Mouse (Mus musculus) megakaryocyte, adult 5-6 weeks (primary cell): ENCODE results near the gene Pmpcb. TPM values are rescaled to one million over a fixed set of nuclear protein-coding genes. Genes with fewer than 3 reads are reported as not detected.
A peak's percentile ranks its signal among the peaks of the same experiment; 100 is the strongest.
"Not testable (repeated sequence)": the region's sequence is repeated elsewhere in the genome, so short reads cannot be mapped to it uniquely, and the experiment has no call there.

ENCODE experiments used
- ATAC-seq: 2 replicates; pipeline ENCODE4 v1.8.0; 2016; ENCODE audit warnings: mild to moderate bottlenecking, inconsistent platforms; ENCODE audit not compliant: poor library complexity, severe bottlenecking
- total RNA-seq, 2 experiments: library from RNA; stranded (forward) in 1 of 2; stranded (reverse) in 1 of 2; fragments of 153-499, 151-499 nt in 1 of 2; fragments of 221-1000, 200-1000 nt in 1 of 2; gene quantifications; 2 replicates each; pipeline versions ENCODE4 v1.2.3 to v1.2.4; 2015 to 2017

Gene Pmpcb
- total RNA-seq (2015) (57.5 and 62.6 TPM in 2 replicates), total RNA-seq (2017) (64.2 and 65.4 TPM in 2 replicates)

DNA sequence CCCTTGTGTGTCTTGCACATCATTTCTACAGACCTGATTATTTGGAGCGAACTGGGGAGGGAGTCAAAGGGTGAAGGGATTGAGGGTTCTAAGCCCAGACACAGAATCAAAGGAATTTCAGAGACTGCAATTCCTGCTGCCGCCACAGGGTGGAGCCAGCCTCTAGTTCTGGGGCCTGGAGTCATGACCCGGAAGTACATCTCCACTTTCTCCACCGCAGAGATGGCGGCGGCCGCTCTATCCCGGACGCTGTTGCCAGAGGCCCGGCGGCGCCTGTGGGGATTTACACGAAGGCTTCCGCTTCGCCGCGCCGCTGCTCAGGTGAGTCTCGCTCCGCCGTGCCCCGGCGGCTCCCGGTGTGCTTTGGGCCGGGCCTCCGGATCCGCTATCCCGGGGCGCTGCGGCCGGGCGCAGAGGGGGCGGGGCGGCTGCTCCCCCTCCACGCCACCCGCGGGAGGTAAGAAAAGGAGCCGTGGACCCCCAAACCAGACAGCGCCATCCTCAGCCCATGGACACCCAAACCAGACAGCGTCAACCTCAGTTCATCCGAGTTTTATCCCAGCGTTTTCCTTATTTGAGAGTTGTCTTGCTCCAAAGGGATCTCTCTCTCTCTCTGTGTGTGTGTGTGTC, at the start of gene Pmpcb:
Gene Pmpcb (plus strand): TSS at position 186 of the 630 bp plus-strand sequence.
- peak; percentile 96 for ATAC-seq

DNA sequence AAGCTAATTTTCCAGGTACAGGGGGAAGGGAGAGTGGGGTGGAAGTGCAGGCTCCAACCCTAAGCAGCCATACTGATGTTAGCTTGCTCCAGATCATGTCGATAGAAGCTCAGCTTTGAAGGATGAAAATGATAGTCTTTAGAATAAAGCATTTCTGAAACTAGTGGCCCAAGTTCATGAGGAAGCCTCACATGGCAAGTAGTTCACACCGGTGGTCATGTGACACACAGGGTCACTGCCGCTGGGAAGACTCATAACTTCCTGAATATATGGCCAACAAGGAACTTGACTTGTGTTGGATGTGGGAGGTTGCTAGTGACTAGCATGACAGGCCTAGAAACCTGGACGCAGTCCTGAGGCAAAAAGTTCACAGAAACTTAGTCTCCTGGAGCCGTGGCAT, 44.7 kb upstream of the Pmpcb start:
- ATAC-seq, result no peak

- ATAC-seq, result no peak
Observed at GRCm38 (mm10) chr5:21693372-21693870, 43.5 kb upstream of the Pmpcb start.

- no peak for ATAC-seq
Observed at GRCm38 (mm10) chr5:21694854-21695490, 42.0 kb upstream of the Pmpcb start.

- ATAC-seq, result not testable (repeated sequence)
Observed at GRCm38 (mm10) chr5:21699555-21699954, 37.4 kb upstream of the Pmpcb start.

DNA sequence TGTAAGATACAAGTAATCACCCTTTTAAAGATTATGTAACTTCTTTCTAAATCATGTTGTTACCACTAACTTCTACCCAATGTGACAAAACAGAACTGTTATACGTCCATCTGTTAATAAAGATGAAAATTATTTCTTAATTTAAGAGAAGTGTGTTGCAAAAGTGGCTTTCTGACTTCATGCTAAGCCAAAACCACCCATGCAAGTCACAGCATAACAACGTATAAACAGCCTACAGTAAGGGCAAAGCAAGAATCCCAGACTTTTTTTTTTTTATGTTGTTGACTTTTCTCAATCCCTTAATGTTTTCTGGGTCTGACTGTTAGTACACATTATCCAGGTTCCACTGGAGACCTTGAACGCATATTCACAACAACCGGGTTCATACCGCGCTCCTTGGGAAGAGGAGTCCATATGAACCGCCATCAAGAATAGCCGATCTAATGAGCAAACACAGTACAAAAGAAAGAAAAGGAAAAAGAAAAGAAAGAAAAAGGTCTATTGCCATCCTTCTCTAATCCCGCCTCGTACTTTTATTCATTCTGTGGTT, 36.6 kb upstream of the Pmpcb start:
- ATAC-seq, result no peak

DNA sequence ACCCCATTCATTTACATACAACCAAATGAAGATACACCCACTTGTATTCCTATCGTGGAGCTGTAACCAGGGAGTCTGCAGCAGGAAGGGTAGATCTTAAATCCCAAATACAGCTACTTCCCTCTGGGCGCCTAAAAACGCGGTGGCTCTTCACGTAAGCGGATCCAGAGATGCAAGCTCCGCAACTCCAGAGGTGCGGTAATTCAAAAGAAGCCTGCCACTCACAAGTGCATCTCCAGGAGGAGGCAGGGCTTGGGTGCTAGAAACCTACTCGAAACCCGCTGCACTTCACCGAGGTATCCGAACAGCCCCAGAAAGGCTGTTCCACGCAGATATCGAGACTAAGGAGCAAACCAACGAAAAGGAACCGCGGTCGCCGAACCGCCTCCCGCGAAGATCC, 36.0 kb upstream of the Pmpcb start:
- ATAC-seq, result peak; percentile 44

GRCm38 (mm10) chr5:21701351-21702008, 35.5 kb upstream of the Pmpcb start, which contains the start of gene Napepld:
Gene Napepld, minus strand, starts transcription at chr5:21701396.
- ATAC-seq, result peak; percentile 94

GRCm38 (mm10) chr5:21702009-21702364, 35.0 kb upstream of the Pmpcb start:
- ATAC-seq, result no peak

- no peak for ATAC-seq
Observed at GRCm38 (mm10) chr5:21702873-21703475, 34.0 kb upstream of the Pmpcb start.

- ATAC-seq, result no peak
Observed at GRCm38 (mm10) chr5:21703708-21704107, 33.2 kb upstream of the Pmpcb start.

GRCm38 (mm10) chr5:21706546-21706945, 30.4 kb upstream of the Pmpcb start:
- no peak for ATAC-seq

GRCm38 (mm10) chr5:21708011-21708410, 28.9 kb upstream of the Pmpcb start:
- not testable (repeated sequence) for ATAC-seq

GRCm38 (mm10) chr5:21712127-21712715, 24.7 kb upstream of the Pmpcb start:
- ATAC-seq, result no peak

GRCm38 (mm10) chr5:21714447-21714846, 22.5 kb upstream of the Pmpcb start:
- peak; percentile 52; the same call in 1 of the 2 replicates for ATAC-seq

GRCm38 (mm10) chr5:21717165-21717715, 19.7 kb upstream of the Pmpcb start:
- 0 out of 2 replicates have a peak, but pooled peaks have one; percentile 40 for ATAC-seq

GRCm38 (mm10) chr5:21718546-21718945, 18.4 kb upstream of the Pmpcb start:
- ATAC-seq, result no peak

DNA sequence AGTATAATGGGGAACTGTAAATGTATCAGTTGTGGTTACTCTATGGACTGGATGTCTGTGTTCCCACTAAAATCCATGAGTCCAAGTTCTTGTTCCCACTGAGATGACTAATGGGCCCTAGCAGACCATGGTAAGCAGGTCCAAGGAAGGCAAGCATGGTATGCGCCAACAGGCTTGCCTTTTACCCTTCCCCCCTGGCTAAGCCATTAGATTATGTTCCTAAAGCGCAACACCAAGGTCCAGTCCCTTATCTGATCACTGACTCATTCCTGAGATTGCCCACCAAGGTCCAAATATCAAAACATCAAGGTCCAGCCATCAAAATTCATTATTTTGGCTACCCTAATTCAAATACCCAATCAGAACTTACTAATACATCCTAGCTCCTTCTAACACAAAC, 17.7 kb upstream of the Pmpcb start:
- ATAC-seq, result no peak

- no peak for ATAC-seq
Observed at GRCm38 (mm10) chr5:21724427-21724826, 12.5 kb upstream of the Pmpcb start.

DNA sequence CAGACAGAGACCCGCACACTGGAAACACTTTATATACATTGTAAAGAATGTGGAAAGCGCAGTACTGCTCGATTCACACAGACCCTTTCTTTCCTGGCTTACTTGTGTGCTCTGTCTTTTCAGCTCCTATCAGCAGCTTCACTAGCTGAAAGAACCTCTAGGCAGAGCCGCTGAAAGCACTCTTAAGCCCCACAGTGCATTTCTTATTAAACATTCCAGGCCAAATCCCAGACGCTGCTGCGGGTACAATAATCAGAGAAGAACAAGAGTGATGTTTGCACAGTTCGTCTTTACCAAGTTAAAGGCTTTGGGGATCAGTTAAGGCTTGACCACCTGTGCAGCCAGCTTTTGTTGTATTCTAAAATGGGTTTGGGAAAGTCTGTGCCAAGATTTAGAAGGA, 12.1 kb upstream of the Pmpcb start:
- no peak for ATAC-seq
